Mouse (Mus musculus) heart, postnatal 0 days (tissue): Measurements from ENCODE around the gene Kcng3. TPM values are rescaled to one million over a fixed set of nuclear protein-coding genes. Genes with fewer than 3 reads are reported as not detected.
A peak's percentile ranks its signal among the peaks of the same experiment; 100 is the strongest.

ENCODE experiments used
- ATAC-seq: fragments of 200-750 bp; cut with Nextera tagmentation; 2 replicates; pipeline ENCODE4 v1.8.0; 2017; ENCODE audit warnings: low read depth, moderate number of reproducible peaks, moderate library complexity; ENCODE audit not compliant: insufficient read depth
- DNase-seq: peaks from one replicate; pipeline ENCODE4 v3.0.0-alpha.2; 2016; ENCODE audit warnings: low spot score
- H3K27ac ChIP-seq: fragments of 300-500 bp; sonication (generic); 2 replicates; pipeline ENCODE4 v1.5.1; 2014; ENCODE audit warnings: low read depth, mild to moderate bottlenecking
- H3K27me3 ChIP-seq: fragments of 300-500 bp; sonication (generic); 2 replicates; pipeline ENCODE4 v1.6.1; 2014; ENCODE audit warnings: low read length, mixed read lengths; ENCODE audit not compliant: control insufficient read depth, insufficient read depth
- H3K36me3 ChIP-seq: fragments of 300-500 bp; sonication (generic); replicated peaks from 2 replicates; pipeline ENCODE4 v1.6.1; 2014; ENCODE audit warnings: low read length, mixed read lengths; ENCODE audit not compliant: control insufficient read depth, insufficient read depth
- H3K4me1 ChIP-seq: fragments of 300-500 bp; sonication (generic); 2 replicates; pipeline ENCODE4 v1.6.1; 2014; ENCODE audit warnings: antibody characterized with exemption; ENCODE audit not compliant: control insufficient read depth, insufficient read depth
- H3K4me2 ChIP-seq: fragments of 300-500 bp; sonication (generic); 2 replicates; pipeline ENCODE4 v1.6.1; 2014; ENCODE audit warnings: low read depth, mild to moderate bottlenecking, low read length, moderate library complexity
- H3K4me3 ChIP-seq: fragments of 300-500 bp; sonication (generic); 2 replicates; pipeline ENCODE4 v1.5.1; 2014; ENCODE audit warnings: low read depth, low read length
- H3K9ac ChIP-seq: fragments of 300-500 bp; sonication (generic); replicated peaks from 2 replicates; pipeline ENCODE4 v1.6.1; 2014; ENCODE audit warnings: low read depth, low read length, mixed read lengths
- H3K9me3 ChIP-seq: fragments of 300-500 bp; sonication (generic); replicated peaks from 2 replicates; pipeline ENCODE4 v1.6.1; 2016; ENCODE audit warnings: low read length; ENCODE audit not compliant: control insufficient read depth
- CTCF ChIP-seq: IDR thresholded peaks from 2 replicates; pipeline ENCODE4 v1.5.1; 2016; ENCODE audit warnings: antibody characterized with exemption, control low read depth, low read depth
- EP300 ChIP-seq: IDR thresholded peaks from 2 replicates; pipeline ENCODE4 v1.6.1; 2016; ENCODE audit warnings: antibody characterized with exemption, low read depth
- WGBS: fragments of 180-500 bp; shearing (Covaris S2); extraction: QIAGEN DNeasy Blood & Tissue Kit; methylation state at CpG from one replicate; pipeline ENCODE4 v1.1.7; 2014; 5-methylcytosine and 5-hydroxymethylcytosine counted together
- polyA plus RNA-seq: library from polyadenylated mRNA; unstranded; fragments of >200 nt; fragmentation: Nextera tagmentation; extraction: Ambion mirVana; gene quantifications from 2 replicates; pipeline ENCODE4 v1.2.1, GENCODE M21; 2015
- total RNA-seq: library from RNA; depleted of rRNA; stranded (reverse); fragments of >200 nt; gene quantifications from 2 replicates; pipeline ENCODE4 v1.2.3, GENCODE M21; 2014; ENCODE audit warnings: low replicate concordance; rRNA removed

Gene Kcng3
- total RNA-seq (not detected in 2 replicates), polyA plus RNA-seq (not detected in 2 replicates)

- TF ChIP-seq EP300 (no peak), CTCF (no peak)
- no peak within 1 kb of the TSS for H3K27ac ChIP-seq
- H3K9me3 ChIP-seq: no peaks in the 10 kb centered on the region
- peak within 1 kb of the TSS; percentile 58 for H3K4me3 ChIP-seq
- under 1% methylated on average over 67 of the region's 86 CpGs for WGBS
- H3K27me3 ChIP-seq: peaks cover 62% of the 10 kb centered on the region
- H3K4me2 ChIP-seq: peak within 1 kb of the TSS; percentile 90
- ATAC-seq: peak; percentile 50
- H3K9ac ChIP-seq: no peak within 1 kb of the TSS
- H3K36me3 ChIP-seq: no peaks in the 10 kb centered on the region
- no peak for DNase-seq
- H3K4me1 ChIP-seq: peaks cover 16% of the 10 kb centered on the region
These were observed at the start of gene Kcng3 for GRCm38 (mm10) chr17:83631783-83632652. Kcng3 (minus strand) TSS chr17:83631895.

GRCm38 (mm10) chr17:83677370-83677769 lies 45.7 kb upstream of the Kcng3 start:
- 40% methylated on average over 1 of the region's 1 CpGs for WGBS

DNA sequence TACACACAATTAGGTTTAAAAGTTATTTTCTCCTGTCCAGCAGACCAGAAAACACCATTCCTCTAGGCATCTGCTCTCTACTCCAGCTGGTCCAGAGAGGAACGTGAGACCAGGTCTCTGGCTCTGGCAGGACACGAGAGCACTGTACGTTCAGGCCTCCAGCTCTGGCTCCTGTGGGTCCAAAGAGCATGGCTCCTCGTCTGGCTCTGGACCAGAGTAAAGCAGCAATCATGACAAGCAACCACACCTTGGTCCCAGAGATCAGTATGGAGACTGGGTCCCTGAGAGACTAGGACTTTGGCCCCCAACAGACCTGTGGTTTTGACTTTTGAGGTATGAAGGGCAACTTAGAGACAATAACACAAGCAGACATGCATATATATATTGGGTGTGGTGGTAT lies 41.0 kb upstream of the Kcng3 start:
- Histone ChIP-seq H3K9ac (no peak overlapping the region), H3K4me2 (no peak overlapping the region), H3K4me3 (no peak overlapping the region), H3K27me3 (no peaks in the 10 kb centered on the region), H3K36me3 (no peaks in the 10 kb centered on the region), H3K27ac (no peak overlapping the region), H3K4me1 (no peaks in the 10 kb centered on the region), H3K9me3 (no peaks in the 10 kb centered on the region)
- WGBS: 71% methylated on average over 4 of the region's 4 CpGs
- no peak for TF ChIP-seq EP300
- TF ChIP-seq CTCF: no peak
- ATAC-seq: no peak
- DNase-seq: no peak

More at GRCm38 (mm10) chr17:83677370-83677769, 45.7 kb upstream of the Kcng3 start:
- no peak for DNase-seq
- TF ChIP-seq CTCF: no peak
- no peak for TF ChIP-seq EP300
- Histone ChIP-seq H3K36me3 (no peaks in the 10 kb centered on the region), H3K27ac (no peak overlapping the region), H3K9me3 (no peaks in the 10 kb centered on the region), H3K27me3 (no peaks in the 10 kb centered on the region), H3K9ac (no peak overlapping the region), H3K4me2 (no peak overlapping the region), H3K4me3 (no peak overlapping the region), H3K4me1 (no peaks in the 10 kb centered on the region)
- no peak for ATAC-seq

- no peak for TF ChIP-seq EP300
- TF ChIP-seq CTCF: no peak
- Histone ChIP-seq H3K36me3 (no peaks in the 10 kb centered on the region), H3K27ac (no peak overlapping the region), H3K9ac (no peak overlapping the region), H3K4me3 (no peak overlapping the region), H3K27me3 (no peaks in the 10 kb centered on the region), H3K4me2 (no peak overlapping the region), H3K4me1 (no peaks in the 10 kb centered on the region), H3K9me3 (no peaks in the 10 kb centered on the region)
- no peak for DNase-seq
- 69% methylated on average over 3 of the region's 3 CpGs for WGBS
- no peak for ATAC-seq
These were observed 36.4 kb upstream of the Kcng3 start for GRCm38 (mm10) chr17:83667934-83668690.

DNA sequence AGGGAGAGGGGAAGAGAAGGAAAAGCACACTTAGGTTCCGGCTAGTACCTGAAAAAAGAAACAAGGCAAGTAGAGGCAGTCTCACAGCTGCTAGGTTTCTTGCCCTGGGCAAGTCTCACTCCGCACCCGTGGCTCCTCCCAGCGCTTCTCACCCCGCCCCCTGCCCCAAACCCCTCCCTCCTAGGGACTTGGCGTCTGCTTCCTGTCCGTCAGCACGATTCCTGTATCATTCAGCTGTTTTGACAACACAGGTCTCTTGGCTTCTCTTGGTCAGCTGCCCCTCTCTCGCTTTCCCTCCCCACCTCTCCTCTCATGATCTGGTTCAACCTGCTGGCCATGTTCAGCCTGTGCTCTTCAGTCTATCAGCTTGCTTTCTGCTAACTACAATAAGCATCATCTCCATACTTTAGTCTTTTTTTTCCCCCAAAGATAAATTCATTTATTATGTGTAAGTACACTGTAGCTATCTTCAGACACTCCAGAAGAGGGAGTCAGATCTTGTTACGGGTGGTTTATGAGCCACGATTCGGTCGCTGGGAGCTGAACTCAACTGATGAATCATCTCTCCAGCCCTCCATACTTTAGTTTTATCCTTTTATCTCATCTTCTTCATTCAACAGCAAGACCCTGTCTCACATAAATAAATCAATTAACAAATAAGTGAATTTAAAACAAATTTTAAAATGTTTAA lies 35.0 kb upstream of the Kcng3 start:
- no peaks in the 10 kb centered on the region for H3K27me3 ChIP-seq
- WGBS: 47% methylated on average over 13 of the region's 13 CpGs
- no peak overlapping the region for H3K9ac ChIP-seq
- TF ChIP-seq CTCF: no peak
- TF ChIP-seq EP300: no peak
- ATAC-seq: no peak
- H3K4me2 ChIP-seq: no peak overlapping the region
- no peak overlapping the region for H3K27ac ChIP-seq
- H3K9me3 ChIP-seq: no peaks in the 10 kb centered on the region
- DNase-seq: peak; percentile 11
- no peaks in the 10 kb centered on the region for H3K4me1 ChIP-seq
- no peaks in the 10 kb centered on the region for H3K36me3 ChIP-seq
- no peak overlapping the region for H3K4me3 ChIP-seq
